In genomic region chr5:27565700-27566099, GRCm38 (mm10) we compare ENCODE assay signal across 14 mouse cellular contexts.
DNase-seq lines count a peak whose midpoint lies in the region; ATAC-seq and TF ChIP-seq lines count a peak whose summit lies in the region.
"Had no signal": no experiment of that assay in that cellular context is flagged by ENCODE, and none has a peak within 500 bp of the region (broad histone marks: within the 10 kb centered on the region; RNA-seq: fewer than 3 reads in every experiment).

No protein-coding gene starts in this region.

- TF ChIP-seq POLR2A in lung, adult 2 months (IDR thresholded peaks at IDR 0.05; ENCODE audit: borderline replicate concordance, extremely low read depth, low read depth, low read length) = no peak

- ATAC-seq in midbrain, embryonic 13.5 days = no peak
- no peak for ATAC-seq in midbrain, embryonic 11.5 days (ENCODE audit: low FRiP score)
- ATAC-seq in hindbrain, embryonic 11.5 days (ENCODE audit: low FRiP score) = peak; percentile 40; the same call in 1 of the 2 replicates
- ATAC-seq in midbrain, postnatal 0 days (ENCODE audit: low FRiP score) = no peak
- ATAC-seq: forebrain, embryonic 15.5 days had no signal

- H3K36me3 ChIP-seq in midbrain, embryonic 13.5 days = no peaks in the 10 kb centered on the region
- H3K36me3 ChIP-seq in midbrain, embryonic 11.5 days (ENCODE audit: control insufficient read depth, insufficient read depth, low read length) = no peaks in the 10 kb centered on the region
- no peaks in the 10 kb centered on the region for H3K36me3 ChIP-seq in hindbrain, embryonic 11.5 days (ENCODE audit: control insufficient read depth, insufficient read depth, low read length)
- H3K36me3 ChIP-seq in midbrain, postnatal 0 days (ENCODE audit: insufficient read depth, low read length) = no peaks in the 10 kb centered on the region
- H3K36me3 ChIP-seq: forebrain, embryonic 15.5 days; G1E; liver, embryonic 13.5 days had no signal

- no peak for TF ChIP-seq CTCF in midbrain, postnatal 0 days (IDR thresholded peaks at IDR 0.05)
- no peak for TF ChIP-seq CTCF in lung, adult 2 months (IDR thresholded peaks at IDR 0.05; ENCODE audit: insufficient read depth, low read length)

- WGBS in midbrain, embryonic 13.5 days = 74% methylated on average over 7 of the region's 7 CpGs
- WGBS in midbrain, embryonic 11.5 days = 73% methylated on average over 7 of the region's 7 CpGs
- 63% methylated on average over 7 of the region's 7 CpGs for WGBS in hindbrain, embryonic 11.5 days
- 48% methylated on average over 7 of the region's 7 CpGs for WGBS in midbrain, postnatal 0 days
- 52% methylated on average over 7 of the region's 7 CpGs for WGBS in lung, adult 2 months

- H3K4me2 ChIP-seq in midbrain, embryonic 13.5 days (replicated peaks) = no peak overlapping the region
- H3K4me2 ChIP-seq in midbrain, embryonic 11.5 days = no peak overlapping the region
- no peak overlapping the region for H3K4me2 ChIP-seq in hindbrain, embryonic 11.5 days (replicated peaks; ENCODE audit: low read depth, low read length)
- H3K4me2 ChIP-seq in midbrain, postnatal 0 days (ENCODE audit: low read depth, low read length, poor library complexity, severe bottlenecking) = no peak overlapping the region
- H3K4me2 ChIP-seq: forebrain, embryonic 15.5 days; liver, embryonic 13.5 days had no signal

- 0 out of 2 replicates have a peak, but pooled peaks cover 4% of the 10 kb centered on the region for H3K4me1 ChIP-seq in midbrain, embryonic 13.5 days (replicated peaks)
- no peaks in the 10 kb centered on the region for H3K4me1 ChIP-seq in midbrain, embryonic 11.5 days (ENCODE audit: control insufficient read depth, insufficient read depth, low read length)
- H3K4me1 ChIP-seq in hindbrain, embryonic 11.5 days (replicated peaks; ENCODE audit: control insufficient read depth, insufficient read depth, low read length) = no peaks in the 10 kb centered on the region
- H3K4me1 ChIP-seq in midbrain, postnatal 0 days (ENCODE audit: insufficient read depth, low read length) = 0 out of 2 replicates have a peak, but pooled peaks cover 4% of the 10 kb centered on the region
- no peaks in the 10 kb centered on the region for H3K4me1 ChIP-seq in lung, adult 2 months (ENCODE audit: control insufficient read depth, insufficient read depth, low read length)
- H3K4me1 ChIP-seq: forebrain, embryonic 15.5 days; liver, embryonic 13.5 days had no signal

- no peak overlapping the region for H3K4me3 ChIP-seq in midbrain, embryonic 13.5 days (replicated peaks)
- H3K4me3 ChIP-seq in midbrain, embryonic 11.5 days (ENCODE audit: low read depth, low read length) = no peak overlapping the region
- no peak overlapping the region for H3K4me3 ChIP-seq in hindbrain, embryonic 11.5 days (ENCODE audit: low read depth, low read length)
- no peak overlapping the region for H3K4me3 ChIP-seq in midbrain, postnatal 0 days (ENCODE audit: low read depth, low read length)
- H3K4me3 ChIP-seq in lung, adult 2 months (replicated peaks; ENCODE audit: extremely low read depth, low read depth, low read length) = no peak overlapping the region
- H3K4me3 ChIP-seq: forebrain, embryonic 15.5 days; liver, embryonic 13.5 days had no signal

- no peak overlapping the region for H3K9ac ChIP-seq in midbrain, embryonic 13.5 days (replicated peaks)
- H3K9ac ChIP-seq in midbrain, embryonic 11.5 days (ENCODE audit: low read length) = no peak overlapping the region
- no peak overlapping the region for H3K9ac ChIP-seq in hindbrain, embryonic 11.5 days (ENCODE audit: low read depth, low read length)
- no peak overlapping the region for H3K9ac ChIP-seq in midbrain, postnatal 0 days (replicated peaks; ENCODE audit: low read length, poor library complexity, severe bottlenecking)
- H3K9ac ChIP-seq: forebrain, embryonic 15.5 days; liver, embryonic 13.5 days had no signal

- H3K9me3 ChIP-seq in midbrain, embryonic 13.5 days = no peaks in the 10 kb centered on the region
- no peaks in the 10 kb centered on the region for H3K9me3 ChIP-seq in midbrain, embryonic 11.5 days (ENCODE audit: control insufficient read depth, low read length)
- H3K9me3 ChIP-seq in hindbrain, embryonic 11.5 days (ENCODE audit: control insufficient read depth, low read length) = no peaks in the 10 kb centered on the region
- H3K9me3 ChIP-seq in midbrain, postnatal 0 days (ENCODE audit: low read length) = no peaks in the 10 kb centered on the region
- H3K9me3 ChIP-seq: forebrain, embryonic 15.5 days; G1E; liver, embryonic 13.5 days had no signal

- no peak for DNase-seq in midbrain, embryonic 11.5 days (ENCODE audit: low spot score, missing footprints)
- peak; percentile 49 for DNase-seq in cerebellum, adult 9-11 months
- peak; percentile 19 for DNase-seq in hindbrain, embryonic 11.5 days (ENCODE audit: low spot score)
- DNase-seq in midbrain, postnatal 0 days (ENCODE audit: low spot score) = peak; percentile 39
- DNase-seq in c-Kit-positive CD71-positive TER-119-positive erythroid progenitor cells, embryonic 14.5 days (ENCODE audit: low spot score) = no peak
- no peak for DNase-seq in lung, adult 2 months
- DNase-seq: adrenal gland, postnatal 10 days; kidney, adult 9 months; liver, embryonic 13.5 days; lung, postnatal 14 days; right cerebral cortex, postnatal 14 days had no signal

- 0 out of 2 replicates have a peak overlapping the region, but pooled peaks have one; percentile 39 for H3K27ac ChIP-seq in midbrain, embryonic 13.5 days
- no peak overlapping the region for H3K27ac ChIP-seq in midbrain, embryonic 11.5 days (ENCODE audit: low read depth, low read length)
- H3K27ac ChIP-seq in hindbrain, embryonic 11.5 days (ENCODE audit: low read depth, low read length) = no peak overlapping the region
- H3K27ac ChIP-seq in midbrain, postnatal 0 days (ENCODE audit: low read depth, low read length) = no peak overlapping the region
- H3K27ac ChIP-seq: forebrain, embryonic 15.5 days; liver, embryonic 13.5 days had no signal

- no peaks in the 10 kb centered on the region for H3K27me3 ChIP-seq in midbrain, embryonic 13.5 days
- H3K27me3 ChIP-seq in midbrain, embryonic 11.5 days (ENCODE audit: control insufficient read depth, insufficient read depth, low read length) = no peaks in the 10 kb centered on the region
- no peaks in the 10 kb centered on the region for H3K27me3 ChIP-seq in hindbrain, embryonic 11.5 days (ENCODE audit: control insufficient read depth, insufficient read depth, low read length)
- no peaks in the 10 kb centered on the region for H3K27me3 ChIP-seq in midbrain, postnatal 0 days (ENCODE audit: insufficient read depth, low read length)
- H3K27me3 ChIP-seq: forebrain, embryonic 15.5 days; liver, embryonic 13.5 days had no signal

Comparison
In these comparisons a context has a peak if more than half of its experiments do, and no peak if none do; other contexts are left out.
1. DNase-seq: peak in cerebellum, adult 9-11 months (single experiment), hindbrain, embryonic 11.5 days (single experiment) and midbrain, postnatal 0 days (single experiment); none in midbrain, embryonic 11.5 days (single experiment), c-Kit-positive CD71-positive TER-119-positive erythroid progenitor cells, embryonic 14.5 days (single experiment) and lung, adult 2 months (single experiment).